Mouse (Mus musculus): Measurements from ENCODE around the gene Add3. TPM values are rescaled to one million over a fixed set of nuclear protein-coding genes. Genes with fewer than 3 reads are reported as not detected.

Gene Add3
- polyA plus RNA-seq, 1 experiment from 2014 or later: 28.6 TPM

- DNase-seq (peak; percentile 17), ATAC-seq (ENCODE audit: low FRiP score, low TSS enrichment) (no peak)
- Histone ChIP-seq H3K4me1 (ENCODE audit: control insufficient read depth, insufficient read depth, low read length) (peaks cover 16% of the 10 kb centered on the region), H3K27me3 (ENCODE audit: control insufficient read depth, insufficient read depth, low read length) (0 out of 2 replicates have a peak, but pooled peaks cover 11% of the 10 kb centered on the region), H3K4me3 (replicated peaks; ENCODE audit: low read depth, low read length) (peak overlapping the region; percentile 85), H3K9ac (replicated peaks; ENCODE audit: low read length) (peak overlapping the region; percentile 44; the same call in 1 of the 2 replicates), H3K4me2 (ENCODE audit: low read length) (peak overlapping the region; percentile 96), H3K9me3 (ENCODE audit: control insufficient read depth, low read length) (no peaks in the 10 kb centered on the region), H3K27ac (replicated peaks; ENCODE audit: low read depth, low read length) (0 out of 2 replicates have a peak overlapping the region, but pooled peaks have one; percentile 20), H3K36me3 (ENCODE audit: control insufficient read depth, insufficient read depth, low read length) (no peaks in the 10 kb centered on the region)
- WGBS: 1% methylated on average over 23 of the region's 23 CpGs
Observed at GRCm38 (mm10) chr19:53141251-53142072, 1.2 kb downstream of the Add3 start.

GRCm38 (mm10) chr19:53142190-53143107 is 2.2 kb downstream of the Add3 start:
- WGBS: under 1% methylated on average over 84 of the region's 84 CpGs
- ATAC-seq (ENCODE audit: low FRiP score, low TSS enrichment) (peak; percentile 95), DNase-seq (peak; percentile 97)

GRCm38 (mm10) chr19:53143108-53143971 is 3.1 kb downstream of the Add3 start:
- H3K4me2 ChIP-seq (ENCODE audit: low read length): peak overlapping the region; percentile 96
- no peak for ATAC-seq (ENCODE audit: low FRiP score, low TSS enrichment)
- WGBS: under 1% methylated on average over 48 of the region's 48 CpGs

More at GRCm38 (mm10) chr19:53142190-53143107, 2.2 kb downstream of the Add3 start:
- peak overlapping the region; percentile 49; the same call in 1 of the 2 replicates for H3K27ac ChIP-seq (replicated peaks; ENCODE audit: low read depth, low read length)
- H3K4me3 ChIP-seq (replicated peaks; ENCODE audit: low read depth, low read length): peak overlapping the region; percentile 85
- H3K9ac ChIP-seq (replicated peaks; ENCODE audit: low read length): peak overlapping the region; percentile 75
- peaks cover 16% of the 10 kb centered on the region for H3K4me1 ChIP-seq (ENCODE audit: control insufficient read depth, insufficient read depth, low read length)
- no peaks in the 10 kb centered on the region for H3K36me3 ChIP-seq (ENCODE audit: control insufficient read depth, insufficient read depth, low read length)
- H3K4me2 ChIP-seq (ENCODE audit: low read length): peak overlapping the region; percentile 96
- H3K9me3 ChIP-seq (ENCODE audit: control insufficient read depth, low read length): no peaks in the 10 kb centered on the region
- H3K27me3 ChIP-seq (ENCODE audit: control insufficient read depth, insufficient read depth, low read length): 0 out of 2 replicates have a peak, but pooled peaks cover 11% of the 10 kb centered on the region

GRCm38 (mm10) chr19:53145075-53145474 is 4.8 kb downstream of the Add3 start:
- Histone ChIP-seq H3K4me2 (ENCODE audit: low read length) (no peak overlapping the region), H3K27ac (replicated peaks; ENCODE audit: low read depth, low read length) (no peak overlapping the region), H3K27me3 (ENCODE audit: control insufficient read depth, insufficient read depth, low read length) (0 out of 2 replicates have a peak, but pooled peaks cover 6% of the 10 kb centered on the region), H3K9me3 (ENCODE audit: control insufficient read depth, low read length) (no peaks in the 10 kb centered on the region), H3K4me3 (replicated peaks; ENCODE audit: low read depth, low read length) (no peak overlapping the region), H3K9ac (replicated peaks; ENCODE audit: low read length) (no peak overlapping the region), H3K36me3 (ENCODE audit: control insufficient read depth, insufficient read depth, low read length) (no peaks in the 10 kb centered on the region), H3K4me1 (ENCODE audit: control insufficient read depth, insufficient read depth, low read length) (peaks cover 16% of the 10 kb centered on the region)
- WGBS: 37% methylated on average over 2 of the region's 2 CpGs
- DNase-seq (no peak), ATAC-seq (ENCODE audit: low FRiP score, low TSS enrichment) (no peak)

More at GRCm38 (mm10) chr19:53143108-53143971, 3.1 kb downstream of the Add3 start:
- Histone ChIP-seq H3K27ac (replicated peaks; ENCODE audit: low read depth, low read length) (peak overlapping the region; percentile 49; the same call in 1 of the 2 replicates), H3K27me3 (ENCODE audit: control insufficient read depth, insufficient read depth, low read length) (0 out of 2 replicates have a peak, but pooled peaks cover 11% of the 10 kb centered on the region), H3K9ac (replicated peaks; ENCODE audit: low read length) (peak overlapping the region; percentile 75), H3K36me3 (ENCODE audit: control insufficient read depth, insufficient read depth, low read length) (no peaks in the 10 kb centered on the region), H3K9me3 (ENCODE audit: control insufficient read depth, low read length) (no peaks in the 10 kb centered on the region), H3K4me3 (replicated peaks; ENCODE audit: low read depth, low read length) (peak overlapping the region; percentile 85), H3K4me1 (ENCODE audit: control insufficient read depth, insufficient read depth, low read length) (peaks cover 16% of the 10 kb centered on the region)
- DNase-seq: peak; percentile 53

GRCm38 (mm10) chr19:53149381-53149780 is 9.1 kb downstream of the Add3 start:
- Histone ChIP-seq H3K9ac (replicated peaks; ENCODE audit: low read length) (no peak overlapping the region), H3K4me3 (replicated peaks; ENCODE audit: low read depth, low read length) (no peak overlapping the region), H3K4me1 (ENCODE audit: control insufficient read depth, insufficient read depth, low read length) (no peaks in the 10 kb centered on the region), H3K27ac (replicated peaks; ENCODE audit: low read depth, low read length) (no peak overlapping the region), H3K9me3 (ENCODE audit: control insufficient read depth, low read length) (no peaks in the 10 kb centered on the region), H3K36me3 (ENCODE audit: control insufficient read depth, insufficient read depth, low read length) (no peaks in the 10 kb centered on the region), H3K4me2 (ENCODE audit: low read length) (no peak overlapping the region), H3K27me3 (ENCODE audit: control insufficient read depth, insufficient read depth, low read length) (no peaks in the 10 kb centered on the region)
- ATAC-seq (ENCODE audit: low FRiP score, low TSS enrichment) (no peak), DNase-seq (no peak)
- WGBS: 17% methylated on average over 3 of the region's 3 CpGs

- H3K4me2 ChIP-seq (ENCODE audit: low read length): no peak overlapping the region
- 89% methylated on average over 4 of the region's 4 CpGs for WGBS
- H3K9me3 ChIP-seq (ENCODE audit: control insufficient read depth, low read length): no peaks in the 10 kb centered on the region
- no peak overlapping the region for H3K27ac ChIP-seq (replicated peaks; ENCODE audit: low read depth, low read length)
- DNase-seq: no peak
- H3K4me1 ChIP-seq (ENCODE audit: control insufficient read depth, insufficient read depth, low read length): no peaks in the 10 kb centered on the region
- no peak overlapping the region for H3K9ac ChIP-seq (replicated peaks; ENCODE audit: low read length)
- H3K27me3 ChIP-seq (ENCODE audit: control insufficient read depth, insufficient read depth, low read length): no peaks in the 10 kb centered on the region
- no peak overlapping the region for H3K4me3 ChIP-seq (replicated peaks; ENCODE audit: low read depth, low read length)
- ATAC-seq (ENCODE audit: low FRiP score, low TSS enrichment): no peak
- H3K36me3 ChIP-seq (ENCODE audit: control insufficient read depth, insufficient read depth, low read length): no peaks in the 10 kb centered on the region
Observed at GRCm38 (mm10) chr19:53152451-53152850, 12.2 kb downstream of the Add3 start.

GRCm38 (mm10) chr19:53153096-53153495 is 12.9 kb downstream of the Add3 start:
- Histone ChIP-seq H3K27ac (replicated peaks; ENCODE audit: low read depth, low read length) (no peak overlapping the region), H3K4me3 (replicated peaks; ENCODE audit: low read depth, low read length) (no peak overlapping the region), H3K27me3 (ENCODE audit: control insufficient read depth, insufficient read depth, low read length) (no peaks in the 10 kb centered on the region), H3K36me3 (ENCODE audit: control insufficient read depth, insufficient read depth, low read length) (no peaks in the 10 kb centered on the region), H3K9ac (replicated peaks; ENCODE audit: low read length) (no peak overlapping the region), H3K4me1 (ENCODE audit: control insufficient read depth, insufficient read depth, low read length) (no peaks in the 10 kb centered on the region), H3K9me3 (ENCODE audit: control insufficient read depth, low read length) (no peaks in the 10 kb centered on the region), H3K4me2 (ENCODE audit: low read length) (no peak overlapping the region)
- WGBS: 86% methylated on average over 4 of the region's 4 CpGs
- DNase-seq (no peak), ATAC-seq (ENCODE audit: low FRiP score, low TSS enrichment) (no peak)

GRCm38 (mm10) chr19:53154156-53154555 is 13.9 kb downstream of the Add3 start:
- 86% methylated on average over 3 of the region's 3 CpGs for WGBS
- Histone ChIP-seq H3K27ac (replicated peaks; ENCODE audit: low read depth, low read length) (no peak overlapping the region), H3K4me1 (ENCODE audit: control insufficient read depth, insufficient read depth, low read length) (no peaks in the 10 kb centered on the region), H3K27me3 (ENCODE audit: control insufficient read depth, insufficient read depth, low read length) (no peaks in the 10 kb centered on the region), H3K9me3 (ENCODE audit: control insufficient read depth, low read length) (no peaks in the 10 kb centered on the region), H3K4me2 (ENCODE audit: low read length) (no peak overlapping the region), H3K36me3 (ENCODE audit: control insufficient read depth, insufficient read depth, low read length) (no peaks in the 10 kb centered on the region), H3K9ac (replicated peaks; ENCODE audit: low read length) (no peak overlapping the region), H3K4me3 (replicated peaks; ENCODE audit: low read depth, low read length) (no peak overlapping the region)
- ATAC-seq (ENCODE audit: low FRiP score, low TSS enrichment): no peak
- no peak for DNase-seq

All from midbrain, embryonic 14.5 days (tissue).